Comparison of ENCODE assay signal across 8 mouse cellular contexts in genomic region chr8:95487800-95488697, GRCm38 (mm10). TPM values are rescaled to one million over a fixed set of nuclear protein-coding genes. Genes with fewer than 3 reads are reported as not detected.
A peak's percentile ranks its signal among the peaks of the same experiment; 100 is the strongest.
DNase-seq lines count a peak whose midpoint lies in the region; ATAC-seq and TF ChIP-seq lines count a peak whose summit lies in the region.

No protein-coding gene starts in this region.

- H3K9ac ChIP-seq in heart, postnatal 0 days (replicated peaks; ENCODE audit: low read depth, low read length) = peak overlapping the region; percentile 85
- peak overlapping the region; percentile 95 for H3K9ac ChIP-seq in liver, embryonic 11.5 days (ENCODE audit: low read depth, low read length)
- H3K9ac ChIP-seq in neural tube, embryonic 15.5 days (replicated peaks) = peak overlapping the region; percentile 95

- DNase-seq in adrenal gland, adult 2 months = peak; percentile 28
- no peak for DNase-seq in adrenal gland, postnatal 25 days
- peak; percentile 44 for DNase-seq in A20 (ENCODE audit: low read depth, low spot score)
- DNase-seq in cerebellum, postnatal 10 days = peak; percentile 16 to 27
- no peak for DNase-seq in heart, postnatal 0 days (ENCODE audit: low spot score)
- DNase-seq in liver, embryonic 11.5 days (ENCODE audit: low spot score) = peak; percentile 32
- no peak for DNase-seq in frontal cortex, postnatal 36 days (ENCODE audit: low spot score in 2 of 2)

- no peaks in the 10 kb centered on the region for H3K27me3 ChIP-seq in heart, postnatal 0 days (ENCODE audit: control insufficient read depth, insufficient read depth, low read length)
- no peaks in the 10 kb centered on the region for H3K27me3 ChIP-seq in liver, embryonic 11.5 days (replicated peaks; ENCODE audit: control insufficient read depth, insufficient read depth, low read length)
- H3K27me3 ChIP-seq in neural tube, embryonic 15.5 days (replicated peaks) = no peaks in the 10 kb centered on the region

- TF ChIP-seq CTCF in heart, postnatal 0 days (IDR thresholded peaks at IDR 0.05; ENCODE audit: low read depth) = no peak

- H3K27ac ChIP-seq in heart, postnatal 0 days (ENCODE audit: low read depth) = peak overlapping the region; percentile 60; the same call in 1 of the 2 replicates
- peak overlapping the region; percentile 52 for H3K27ac ChIP-seq in liver, embryonic 11.5 days (ENCODE audit: low read depth, low read length)
- peak overlapping the region; percentile 63; the same call in 1 of the 2 replicates for H3K27ac ChIP-seq in neural tube, embryonic 15.5 days (replicated peaks)

- peak; percentile 45 for ATAC-seq in heart, postnatal 0 days (ENCODE audit: insufficient read depth, low read depth)
- ATAC-seq in liver, embryonic 11.5 days (replicated peaks; ENCODE audit: low FRiP score) = peak; percentile 30
- peak; percentile 45; the same call in 1 of the 2 replicates for ATAC-seq in neural tube, embryonic 15.5 days (ENCODE audit: low FRiP score)

- peak overlapping the region; percentile 95 for H3K4me2 ChIP-seq in heart, postnatal 0 days (ENCODE audit: low read depth, low read length)
- peak overlapping the region; percentile 87 for H3K4me2 ChIP-seq in liver, embryonic 11.5 days
- H3K4me2 ChIP-seq in neural tube, embryonic 15.5 days = peak overlapping the region; percentile 93

- H3K4me1 ChIP-seq in heart, postnatal 0 days (ENCODE audit: control insufficient read depth, insufficient read depth) = peaks cover 12% of the 10 kb centered on the region; the same call in 1 of the 2 replicates
- H3K4me1 ChIP-seq in liver, embryonic 11.5 days (replicated peaks; ENCODE audit: control insufficient read depth, insufficient read depth, low read length) = peaks cover 12% of the 10 kb centered on the region
- H3K4me1 ChIP-seq in neural tube, embryonic 15.5 days = peaks cover 28% of the 10 kb centered on the region

- H3K4me3 ChIP-seq in heart, postnatal 0 days (ENCODE audit: low read depth, low read length) = peak overlapping the region; percentile 81
- H3K4me3 ChIP-seq in liver, embryonic 11.5 days (ENCODE audit: low read depth, low read length) = peak overlapping the region; percentile 98
- H3K4me3 ChIP-seq in neural tube, embryonic 15.5 days (replicated peaks) = peak overlapping the region; percentile 88

- under 1% methylated on average over 33 of the region's 95 CpGs for WGBS in heart, postnatal 0 days
- WGBS in liver, embryonic 11.5 days = 1% methylated on average over 60 of the region's 95 CpGs
- WGBS in neural tube, embryonic 15.5 days = under 1% methylated on average over 73 of the region's 95 CpGs

- H3K36me3 ChIP-seq in heart, postnatal 0 days (replicated peaks; ENCODE audit: control insufficient read depth, insufficient read depth, low read length) = peaks cover 30% of the 10 kb centered on the region
- H3K36me3 ChIP-seq in liver, embryonic 11.5 days (ENCODE audit: control insufficient read depth, insufficient read depth, low read length) = peaks cover 20% of the 10 kb centered on the region
- H3K36me3 ChIP-seq in neural tube, embryonic 15.5 days = peaks cover 25% of the 10 kb centered on the region

- H3K9me3 ChIP-seq in heart, postnatal 0 days (replicated peaks; ENCODE audit: control insufficient read depth, low read length) = no peaks in the 10 kb centered on the region
- H3K9me3 ChIP-seq in liver, embryonic 11.5 days (ENCODE audit: control insufficient read depth, low read length) = no peaks in the 10 kb centered on the region
- H3K9me3 ChIP-seq in neural tube, embryonic 15.5 days (replicated peaks) = no peaks in the 10 kb centered on the region

- no peak for TF ChIP-seq EP300 in heart, postnatal 0 days (IDR thresholded peaks at IDR 0.05; ENCODE audit: low read depth)

RNA-seq across cellular contexts. Expression of gene Csnk2a2, which starts 1.8 kb away (rescaled TPM):
- 10 to 100 TPM; 59.4 to 86.9 TPM for total RNA-seq in adrenal gland, adult 2 months (2021)
- 10.0 and 13.9 TPM in 2 replicates for polyA plus RNA-seq in adrenal gland, adult 2 months (2012; rRNA removed)
- total RNA-seq in adrenal gland, postnatal 25 days (2021) = 59.6 and 88.3 TPM in 2 replicates
- 25.0 and 27.6 TPM in 2 replicates for total RNA-seq in heart, postnatal 0 days (2014; rRNA removed; ENCODE audit: low replicate concordance)
- polyA plus RNA-seq in heart, postnatal 0 days (2015; fragmentation: Nextera tagmentation; extraction: Ambion mirVana) = 5.3 and 6.2 TPM in 2 replicates
- 13.0 and 15.4 TPM in 2 replicates for polyA plus RNA-seq in liver, embryonic 11.5 days (2014; fragmentation: Nextera tagmentation; extraction: Ambion mirVana)
- 7.3 and 8.5 TPM in 2 replicates for polyA plus RNA-seq in neural tube, embryonic 15.5 days (2015; fragmentation: Nextera tagmentation; extraction: Ambion mirVana)

RNA-seq across cellular contexts. Expression of gene Ccdc113, which starts 45.8 kb away (rescaled TPM):
- total RNA-seq in adrenal gland, adult 2 months (2021) = 1 to 10 TPM in 1 of 2 experiments, under 1 TPM in 1; 0.81 to 1.7 TPM
- 0.10 TPM in 1 of 2 replicates, not detected in the other for polyA plus RNA-seq in adrenal gland, adult 2 months (2012; rRNA removed)
- 1.4 TPM in 1 of 2 replicates, not detected in the other for total RNA-seq in adrenal gland, postnatal 25 days (2021)
- 0.34 and 2.0 TPM in 2 replicates for total RNA-seq in heart, postnatal 0 days (2014; rRNA removed; ENCODE audit: low replicate concordance)
- 1.6 TPM in 2 replicates for polyA plus RNA-seq in heart, postnatal 0 days (2015; fragmentation: Nextera tagmentation; extraction: Ambion mirVana)
- not detected in 2 replicates for polyA plus RNA-seq in liver, embryonic 11.5 days (2014; fragmentation: Nextera tagmentation; extraction: Ambion mirVana)
- 0.78 and 1.0 TPM in 2 replicates for polyA plus RNA-seq in neural tube, embryonic 15.5 days (2015; fragmentation: Nextera tagmentation; extraction: Ambion mirVana)

RNA-seq across cellular contexts. Expression of gene Cfap20, which starts 53.4 kb away (rescaled TPM):
- total RNA-seq in adrenal gland, adult 2 months (2021) = 10 to 100 TPM; 40.7 to 42.4 TPM
- 49.1 and 62.3 TPM in 2 replicates for polyA plus RNA-seq in adrenal gland, adult 2 months (2012; rRNA removed)
- 53.1 and 58.0 TPM in 2 replicates for total RNA-seq in adrenal gland, postnatal 25 days (2021)
- 93.8 and 97.2 TPM in 2 replicates for total RNA-seq in heart, postnatal 0 days (2014; rRNA removed; ENCODE audit: low replicate concordance)
- 112 and 115 TPM in 2 replicates for polyA plus RNA-seq in heart, postnatal 0 days (2015; fragmentation: Nextera tagmentation; extraction: Ambion mirVana)
- polyA plus RNA-seq in liver, embryonic 11.5 days (2014; fragmentation: Nextera tagmentation; extraction: Ambion mirVana) = 78.7 and 82.2 TPM in 2 replicates
- 121 and 123 TPM in 2 replicates for polyA plus RNA-seq in neural tube, embryonic 15.5 days (2015; fragmentation: Nextera tagmentation; extraction: Ambion mirVana)

Comparison
In these comparisons a context has a peak if more than half of its experiments do, and no peak if none do; other contexts are left out.
1. DNase-seq: peak in adrenal gland, adult 2 months (single experiment), A20 (single experiment), cerebellum, postnatal 10 days (2 of 2) and liver, embryonic 11.5 days (single experiment); none in adrenal gland, postnatal 25 days (single experiment), heart, postnatal 0 days (single experiment) and frontal cortex, postnatal 36 days (0 of 2).
2. Peak in every context shown above with its lines, with median percentiles within 50 percentile points of each other: ATAC-seq, H3K27ac ChIP-seq, H3K4me2 ChIP-seq, H3K4me3 ChIP-seq and H3K9ac ChIP-seq.